Mouse (Mus musculus) hindbrain, postnatal 0 days (tissue): ENCODE measurements at regions not wholly inside any gene's neighbourhood (a gene's known extent, or its start where the extent isn't known, plus 50 kb on each side); places are given as distances from the start of the nearest gene placed in this dataset.

Source experiments
- ATAC-seq: fragments of 200-750 bp; cut with Nextera tagmentation; 2 replicates; pipeline ENCODE4 v1.8.0; 2017; ENCODE audit warnings: mild to moderate bottlenecking, moderate TSS enrichment, moderate library complexity
- DNase-seq: peaks from one replicate; pipeline ENCODE4 v3.0.0-alpha.2; 2015; ENCODE audit warnings: low spot score
- H3K27ac ChIP-seq: fragments of 300-500 bp; sonication (generic); 2 replicates; pipeline ENCODE4 v1.5.1; 2014; ENCODE audit warnings: mild to moderate bottlenecking
- H3K27me3 ChIP-seq: fragments of 300-500 bp; sonication (generic); 2 replicates; pipeline ENCODE4 v1.6.1; 2014; ENCODE audit warnings: low read length, mixed read lengths; ENCODE audit not compliant: insufficient read depth
- H3K36me3 ChIP-seq: fragments of 300-500 bp; sonication (generic); 2 replicates; pipeline ENCODE4 v1.6.1; 2014; ENCODE audit warnings: low read length, mixed read lengths; ENCODE audit not compliant: insufficient read depth
- H3K4me1 ChIP-seq: fragments of 300-500 bp; sonication (generic); 2 replicates; pipeline ENCODE4 v1.6.1; 2014; ENCODE audit warnings: antibody characterized with exemption, low read length, mixed read lengths; ENCODE audit not compliant: insufficient read depth
- H3K4me2 ChIP-seq: fragments of 300-500 bp; sonication (generic); 2 replicates; pipeline ENCODE4 v1.6.1; 2014; ENCODE audit warnings: low read depth, mild to moderate bottlenecking, low read length, moderate library complexity, mixed read lengths
- H3K4me3 ChIP-seq: fragments of 300-500 bp; sonication (generic); 2 replicates; pipeline ENCODE4 v1.5.1; 2014; ENCODE audit warnings: low read length
- H3K9ac ChIP-seq: fragments of 300-500 bp; sonication (generic); replicated peaks from 2 replicates; pipeline ENCODE4 v1.6.1; 2014; ENCODE audit warnings: mild to moderate bottlenecking, low read length, moderate library complexity, mixed read lengths
- H3K9me3 ChIP-seq: fragments of 300-500 bp; sonication (generic); 2 replicates; pipeline ENCODE4 v1.6.1; 2016; ENCODE audit warnings: low read length, mixed read lengths
- CTCF ChIP-seq: IDR thresholded peaks from 2 replicates; pipeline ENCODE4 v1.5.1; 2016; ENCODE audit warnings: antibody characterized with exemption, control low read depth, low read depth
- WGBS: fragments of 180-500 bp; shearing (Covaris S2); extraction: QIAGEN DNeasy Blood & Tissue Kit; methylation state at CpG from one replicate; pipeline ENCODE4 v1.1.7; 2014; 5-methylcytosine and 5-hydroxymethylcytosine counted together

DNA sequence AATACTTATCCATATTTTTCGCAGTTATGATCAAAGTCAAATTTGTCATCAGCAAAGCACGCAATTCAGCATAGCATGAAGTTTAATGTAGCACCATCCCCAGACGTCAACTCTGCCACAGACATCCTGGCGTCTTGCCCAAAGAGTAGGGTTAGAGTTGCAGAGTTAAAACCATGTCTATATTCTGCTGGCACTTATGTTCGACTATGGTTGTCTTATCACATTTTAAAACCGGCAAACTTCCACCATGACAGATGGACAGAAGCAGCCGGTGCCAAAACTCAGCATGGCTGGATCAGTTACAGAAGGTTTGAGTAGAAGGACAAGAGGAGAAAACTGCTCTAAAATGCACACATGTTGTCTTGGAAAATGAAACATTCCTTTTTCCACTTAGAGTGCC, 1383.6 kb upstream of the Slc39a10 start:
- ATAC-seq (0 out of 2 replicates have a peak, but pooled peaks have one; percentile 29), DNase-seq (peak; percentile 67)
- Histone ChIP-seq H3K4me3 (no peak overlapping the region), H3K36me3 (no peaks in the 10 kb centered on the region), H3K27me3 (no peaks in the 10 kb centered on the region), H3K9ac (no peak overlapping the region), H3K4me1 (no peaks in the 10 kb centered on the region), H3K27ac (no peak overlapping the region), H3K4me2 (no peak overlapping the region), H3K9me3 (no peaks in the 10 kb centered on the region)
- no peak for TF ChIP-seq CTCF
- WGBS = 51% methylated on average over 7 of the region's 7 CpGs

DNA sequence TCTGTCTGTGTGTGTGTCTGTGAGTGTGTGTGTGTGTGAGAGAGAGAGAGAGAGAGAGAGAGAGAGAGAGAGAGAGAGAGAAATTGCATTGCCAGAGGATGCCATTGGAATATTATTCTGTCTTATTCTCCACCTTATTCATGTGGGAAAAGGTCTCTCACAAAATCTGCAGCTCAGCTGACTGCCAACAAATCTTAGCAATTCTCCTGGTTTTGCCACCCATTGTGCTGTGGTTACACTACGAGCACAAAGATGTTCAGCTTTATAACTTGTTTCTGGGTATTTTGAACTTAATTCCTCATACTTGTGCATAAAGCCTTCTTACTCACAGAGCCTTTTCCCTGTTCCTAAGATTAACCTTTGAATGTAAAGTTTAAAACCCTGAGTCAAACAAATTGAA, 1383.0 kb upstream of the Slc39a10 start:
- no peak for ATAC-seq
- H3K4me2 ChIP-seq = no peak overlapping the region
- no peak for TF ChIP-seq CTCF

More for the DNA sequence above, 1383.0 kb upstream of the Slc39a10 start:
- no peak overlapping the region for H3K4me3 ChIP-seq
- no peak for DNase-seq
- 41% methylated on average over 1 of the region's 1 CpGs for WGBS
- no peaks in the 10 kb centered on the region for H3K4me1 ChIP-seq
- H3K36me3 ChIP-seq = no peaks in the 10 kb centered on the region
- H3K27me3 ChIP-seq = no peaks in the 10 kb centered on the region
- H3K9ac ChIP-seq = no peak overlapping the region
- no peak overlapping the region for H3K27ac ChIP-seq
- H3K9me3 ChIP-seq = no peaks in the 10 kb centered on the region
